ENCODE assay signal across 18 mouse cellular contexts in genomic region chr2:60278627-60279026, GRCm38 (mm10). TPM values are rescaled to one million over a fixed set of nuclear protein-coding genes. Genes with fewer than 3 reads are reported as not detected.
DNase-seq lines count a peak whose midpoint lies in the region; ATAC-seq lines count a peak whose summit lies in the region.
"Had no signal": no experiment of that assay in that cellular context is flagged by ENCODE, and none has a peak within 500 bp of the region (broad histone marks: within the 10 kb centered on the region; RNA-seq: fewer than 3 reads in every experiment).

No protein-coding gene starts in this region.

- DNase-seq in thymus, postnatal 0 days (ENCODE audit: low spot score), result peak; percentile 28
- DNase-seq in thymus, postnatal 4 days, result no peak
- DNase-seq in T-cell, adult 2 months (ENCODE audit: low spot score), result peak; percentile 19
- no peak for DNase-seq in urinary bladder, postnatal 25 days (ENCODE audit: low spot score)
- DNase-seq in frontal cortex, postnatal 14 days (ENCODE audit: low spot score in 2 of 2), result no peak
- no peak for DNase-seq in ovary, postnatal 14 days (ENCODE audit: low spot score)
- DNase-seq: adrenal gland, postnatal 10 days; cerebellum, adult 11-12 months; cerebellum, adult 9-10 months; cerebellum, postnatal 25 days; forebrain, postnatal 0 days; gastrocnemius, adult 2 months; gastrocnemius, postnatal 25 days; heart, adult 2 months had no signal

- peak; percentile 68 for ATAC-seq in megakaryocyte, adult 5-6 weeks (ENCODE audit: poor library complexity, severe bottlenecking)
- ATAC-seq: CD4-positive, CD25-positive, alpha-beta regulatory T cell, adult 4 months; forebrain, embryonic 13.5 days; forebrain, postnatal 0 days had no signal

RNA-seq across cellular contexts. Expression of gene Cd302, which starts 5.7 kb away (rescaled TPM):
- 10.4 and 13.4 TPM in 2 replicates for polyA plus RNA-seq in thymus, postnatal 0 days (2015; fragmentation: Nextera tagmentation; extraction: Ambion mirVana)
- total RNA-seq in megakaryocyte, adult 5-6 weeks (2015), result 66.5 and 80.8 TPM in 2 replicates
- 29.1 and 36.1 TPM in 2 replicates for total RNA-seq in megakaryocyte, adult 5-6 weeks (2017)
- total RNA-seq: G1E had no signal
- polyA plus RNA-seq: G1E had no signal

Comparison
In these comparisons a context has a peak if more than half of its experiments do, and no peak if none do; other contexts are left out.
1. DNase-seq: peak in thymus, postnatal 0 days (single experiment) and T-cell, adult 2 months (single experiment); none in thymus, postnatal 4 days (single experiment), urinary bladder, postnatal 25 days (single experiment), frontal cortex, postnatal 14 days (0 of 2) and ovary, postnatal 14 days (single experiment).